Mouse (Mus musculus): ENCODE measurements around the gene Ralgapa2.

The Ralgapa2 gene

DNA sequence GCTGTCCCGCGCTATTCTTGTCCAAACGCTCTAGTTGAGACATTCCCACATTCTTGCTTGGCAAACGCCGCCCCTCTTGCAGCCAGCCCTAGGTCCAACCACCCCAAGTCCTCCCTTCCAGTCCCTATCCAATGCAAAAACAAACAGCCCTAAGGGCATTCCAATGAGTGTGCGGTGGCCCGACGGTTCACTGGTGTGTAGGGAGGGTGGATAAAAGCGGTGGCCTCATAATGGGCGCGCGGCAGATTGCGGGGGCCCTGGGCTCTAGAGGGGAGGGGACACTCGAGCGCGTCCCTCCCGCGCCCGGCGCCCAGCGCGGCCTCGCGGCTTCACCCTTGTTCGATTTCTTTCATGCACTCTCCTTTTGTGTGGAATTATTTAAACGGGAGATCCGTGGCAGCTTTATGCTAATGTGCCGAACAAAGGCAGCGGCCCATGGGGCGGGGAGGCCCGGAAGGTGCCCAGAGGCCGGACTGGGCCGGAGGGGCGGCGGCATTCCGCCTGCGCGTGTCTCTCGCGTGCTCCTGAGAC is 293.9 kb downstream of the Ralgapa2 start:
- DNase-seq: no peak

DNA sequence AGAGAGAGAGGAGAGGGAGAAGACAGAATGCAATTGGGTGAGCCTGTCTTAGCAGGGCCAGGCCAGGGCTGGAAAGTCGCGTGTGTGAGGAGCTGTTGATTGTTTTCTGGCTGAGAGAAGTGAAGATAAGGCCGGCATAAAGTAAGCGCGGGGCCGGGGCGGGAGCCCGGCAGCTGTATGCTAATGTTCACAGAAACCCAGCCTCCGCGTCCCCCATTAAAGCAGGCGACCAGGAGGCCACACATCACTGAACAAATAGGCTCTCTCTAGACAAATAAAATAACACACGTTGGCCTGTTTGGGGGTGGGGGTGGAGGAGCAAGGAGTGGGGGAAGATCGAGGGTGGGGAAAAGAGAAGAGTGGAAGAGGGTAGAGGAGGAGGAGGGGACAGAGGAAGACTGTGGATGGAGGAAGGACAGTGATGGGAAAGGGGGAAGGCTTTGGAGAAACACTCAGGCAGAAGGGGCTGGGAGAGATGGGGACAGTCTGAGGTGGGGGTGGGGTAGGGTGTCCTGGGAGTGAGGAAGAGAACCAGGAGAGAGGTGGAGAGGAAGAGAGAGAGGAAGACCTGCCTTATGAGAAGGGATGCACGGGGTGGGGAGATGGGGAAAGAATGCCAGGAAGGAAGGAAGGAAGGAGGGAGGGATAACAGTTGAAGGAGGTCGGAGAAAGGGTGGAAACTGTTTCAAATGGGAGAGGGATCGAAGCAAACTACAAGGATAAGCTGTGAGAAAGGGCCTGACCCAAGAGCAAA is 294.7 kb downstream of the Ralgapa2 start:
- no peak for DNase-seq

DNA sequence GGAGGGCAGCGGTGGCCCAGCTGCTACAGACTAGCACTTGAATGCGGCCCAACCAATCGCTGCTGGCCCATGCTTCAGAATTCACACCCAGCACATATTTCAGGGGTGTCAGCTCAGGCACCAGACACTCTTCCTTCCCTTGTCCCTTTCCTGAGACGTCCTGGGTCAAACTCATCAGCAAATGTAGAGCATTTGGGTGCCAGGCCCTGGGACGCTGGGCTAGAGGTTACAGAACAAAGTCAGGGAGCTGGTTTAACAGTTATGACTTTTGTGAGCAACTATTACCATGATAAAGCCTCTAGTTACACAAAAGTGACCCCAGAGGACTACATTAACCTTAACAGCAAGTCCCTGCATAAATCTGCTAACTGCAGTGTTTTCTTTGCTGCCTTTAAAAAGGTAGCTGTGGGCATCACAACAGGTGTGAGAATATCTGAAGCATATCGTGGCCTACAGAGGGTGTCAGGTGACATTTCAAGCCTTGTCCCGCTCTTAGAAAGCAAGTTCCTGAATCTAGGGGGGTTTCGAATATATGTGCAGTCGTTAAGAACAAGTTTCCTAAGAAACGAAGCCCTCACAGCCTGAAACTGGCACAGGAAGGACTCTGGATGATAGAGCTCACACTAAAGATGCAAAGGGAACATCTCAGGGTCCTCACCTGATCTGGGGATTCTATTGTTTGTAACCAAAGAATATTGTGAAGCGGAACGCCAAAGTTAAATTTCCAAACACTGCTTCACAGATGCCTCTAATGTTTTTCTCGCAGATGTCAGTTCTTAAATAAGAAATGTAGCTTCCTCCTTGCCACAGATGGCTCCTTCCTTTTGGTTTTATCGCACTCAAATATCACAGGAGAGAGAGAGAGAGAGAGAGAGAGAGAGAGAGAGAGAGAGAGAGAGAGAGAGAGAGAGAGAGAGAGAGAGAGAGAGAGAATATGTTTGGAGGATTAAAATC is 295.8 kb downstream of the Ralgapa2 start:
- no peak for DNase-seq

DNA sequence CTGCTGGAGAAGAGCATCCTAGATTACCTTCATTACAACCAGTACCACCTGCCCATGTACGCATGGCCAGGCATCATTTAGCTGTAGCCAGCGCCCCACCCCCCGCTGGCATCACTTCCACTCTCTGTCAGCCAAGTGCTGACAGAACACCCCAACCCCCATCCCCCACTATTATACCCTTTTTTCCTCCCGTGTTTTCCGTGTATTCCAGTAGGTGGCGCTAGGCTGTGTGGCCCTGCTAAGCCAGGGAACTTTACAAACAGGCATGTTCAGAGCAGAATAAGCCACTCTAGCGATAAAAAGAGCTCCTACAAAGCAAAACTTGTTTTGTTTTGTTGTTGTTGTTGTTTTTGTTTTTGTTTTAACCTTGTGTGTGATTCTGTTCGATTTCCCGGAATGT is 297.4 kb downstream of the Ralgapa2 start:
- peak; percentile 33 to 44 for DNase-seq

DNA sequence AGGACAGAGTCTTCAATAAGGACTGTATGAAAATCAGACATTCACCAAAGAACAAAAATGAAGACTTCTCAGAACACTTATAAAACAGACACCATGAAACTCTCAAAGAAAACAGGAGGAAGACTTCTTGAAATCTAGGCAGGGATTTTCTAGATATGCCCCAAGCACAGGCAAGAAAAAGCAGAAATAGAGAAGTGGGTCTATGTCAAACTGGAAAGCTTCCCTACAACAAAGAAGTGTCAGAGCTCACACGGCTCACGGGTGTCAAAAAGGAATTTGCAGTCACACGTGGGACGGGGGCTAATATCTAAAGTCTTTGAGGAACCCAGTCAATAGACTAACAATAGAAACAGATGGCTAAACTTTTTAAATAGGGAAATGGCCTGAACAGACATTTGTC is 301.2 kb downstream of the Ralgapa2 start:
- DNase-seq: no peak

DNA sequence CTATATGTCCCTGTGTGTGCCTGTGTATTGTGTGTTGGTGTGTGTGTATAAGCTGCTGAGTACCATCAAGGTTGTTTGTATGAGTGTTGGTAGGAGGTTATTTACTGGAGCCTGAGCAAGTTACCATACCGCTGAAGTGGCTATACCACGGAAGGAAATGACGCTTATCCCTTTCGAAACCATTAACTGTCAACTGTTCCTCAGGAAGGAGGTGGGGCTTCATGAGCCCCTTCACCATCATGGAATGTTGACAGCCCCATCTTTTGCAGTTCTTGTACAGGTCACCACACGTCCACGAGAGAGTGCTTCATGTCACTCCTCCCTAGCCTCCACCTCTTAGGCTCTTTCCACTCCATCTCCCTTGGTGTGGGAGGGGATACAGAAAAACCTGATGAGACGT is 314.2 kb downstream of the Ralgapa2 start:
- DNase-seq: no peak

DNA sequence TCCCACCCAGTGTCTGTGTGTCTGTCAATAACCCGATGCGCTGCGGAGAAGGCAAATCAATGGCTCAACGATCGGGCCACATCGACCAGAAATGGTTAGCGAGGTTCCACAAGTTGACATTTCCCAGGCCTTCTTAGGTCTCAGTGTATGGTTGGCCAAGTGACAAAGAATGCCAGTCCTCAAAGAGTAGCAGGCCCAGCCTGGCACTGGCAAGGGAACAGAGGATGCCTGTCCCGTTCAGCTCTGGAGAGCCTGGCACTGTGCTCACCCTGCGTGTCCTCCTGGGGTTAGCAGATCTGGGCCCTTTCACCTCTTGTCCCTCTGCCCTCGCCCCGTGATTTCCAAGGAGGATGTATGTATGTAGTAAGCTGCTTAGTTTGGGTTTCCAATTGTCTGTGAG is 316.0 kb downstream of the Ralgapa2 start:
- DNase-seq: no peak
